Mouse (Mus musculus) cerebellum, adult 11-12 months (tissue): Measurements from ENCODE around the gene Magi3.

Experiments
- DNase-seq: peaks from one replicate; pipeline ENCODE4 v3.0.0; 2022

Magi3 gene

GRCm38 (mm10) chr3:104220295-104220965 is at the start of gene Magi3:
TSS of gene Magi3 (minus strand) at chr3:104220374.
- peak; percentile 97 for DNase-seq

DNA sequence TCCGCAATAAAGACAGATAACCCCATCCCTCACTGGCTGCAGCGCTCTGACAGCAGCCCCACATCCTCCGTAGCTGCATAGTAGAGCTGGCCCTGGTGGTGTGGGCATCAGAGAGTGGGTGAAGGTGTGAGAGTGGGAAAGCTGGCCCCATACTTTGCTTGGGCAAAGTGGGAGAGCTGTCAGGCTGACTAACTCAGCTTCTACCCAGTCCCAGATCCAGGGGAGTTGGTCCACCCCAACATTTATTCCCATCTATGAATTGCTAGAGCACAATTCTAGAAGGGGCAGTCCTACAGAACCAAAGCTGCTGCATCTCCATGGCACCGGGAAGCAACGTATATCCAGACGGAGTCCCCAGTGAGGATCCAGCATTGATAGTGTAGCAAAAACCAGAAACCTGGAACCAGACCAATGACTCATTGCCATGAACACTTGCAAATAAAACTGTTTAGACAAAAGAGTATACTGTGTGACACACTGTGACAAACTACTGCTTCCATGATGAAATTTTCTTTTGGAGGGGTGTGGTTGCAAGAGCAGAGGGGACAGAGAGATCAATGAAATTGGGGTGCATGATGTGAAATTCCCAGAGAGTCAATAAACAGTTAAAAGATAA is 44.5 kb upstream of the Magi3 start:
- no peak for DNase-seq

DNA sequence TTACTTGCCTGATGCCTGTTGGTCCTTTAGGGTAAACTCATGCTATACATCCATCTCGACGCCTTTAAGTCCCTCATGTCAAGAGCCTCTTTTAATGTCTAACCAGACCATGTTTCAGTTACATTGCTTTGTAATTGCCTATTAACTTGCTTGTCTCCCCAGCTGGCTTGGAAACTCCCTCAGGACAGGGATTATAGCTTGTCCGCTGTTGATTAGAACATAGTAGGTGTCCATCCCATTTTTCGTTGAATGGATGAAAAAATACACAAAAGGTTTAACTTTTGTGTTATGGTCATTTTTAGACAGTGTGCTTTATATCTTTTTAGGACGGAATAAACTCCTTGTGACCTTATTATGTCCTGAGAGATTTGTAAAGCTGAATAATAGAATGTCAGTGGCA is 40.0 kb upstream of the Magi3 start:
- no peak for DNase-seq

- DNase-seq, result no peak
Measured at GRCm38 (mm10) chr3:104259168-104259567, 39.0 kb upstream of the Magi3 start.

DNA sequence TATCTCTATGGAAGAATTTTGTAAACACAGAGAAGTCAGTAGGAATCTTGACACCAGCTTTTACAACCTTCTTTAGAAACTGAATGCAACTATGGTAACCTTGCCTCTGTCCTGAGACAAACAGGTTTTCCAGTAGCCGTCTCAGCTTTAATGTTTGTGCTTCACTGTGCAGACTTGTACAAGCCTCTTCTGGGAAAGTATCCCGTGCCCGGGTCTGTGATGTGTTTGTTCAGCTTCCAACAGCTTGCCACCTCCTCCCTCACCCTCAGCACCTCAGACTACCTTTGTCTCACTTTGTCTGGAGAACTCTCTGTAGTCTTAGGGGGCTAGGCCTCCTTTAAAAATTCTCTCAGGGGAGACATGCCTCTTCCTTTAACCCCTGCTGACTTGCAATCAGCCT is 36.9 kb upstream of the Magi3 start:
- DNase-seq, result no peak

DNA sequence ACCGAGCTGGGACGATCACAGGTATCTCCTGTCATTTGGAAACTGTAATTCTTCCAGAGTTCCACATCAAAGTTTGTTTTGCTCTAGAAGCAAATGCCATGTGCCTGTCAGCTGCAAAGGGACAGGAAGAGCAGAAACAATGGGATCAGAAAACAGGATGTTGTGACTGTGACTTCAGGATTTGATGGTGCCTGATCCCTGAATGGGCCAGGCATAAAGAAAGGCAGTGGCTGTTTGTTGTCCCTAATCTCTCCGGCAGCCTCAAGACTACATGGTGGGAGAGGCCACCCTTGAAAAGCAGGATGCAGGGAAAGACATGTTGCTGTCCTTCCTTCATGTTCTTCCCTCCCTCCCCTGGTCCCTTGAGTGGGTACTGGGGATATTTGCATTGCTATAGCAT is 33.6 kb upstream of the Magi3 start:
- no peak for DNase-seq

- no peak for DNase-seq
Measured at GRCm38 (mm10) chr3:104247850-104248249, 27.7 kb upstream of the Magi3 start.

GRCm38 (mm10) chr3:104247057-104247456 is 26.9 kb upstream of the Magi3 start:
- DNase-seq, result no peak

GRCm38 (mm10) chr3:104244373-104244772 is 24.2 kb upstream of the Magi3 start:
- no peak for DNase-seq

GRCm38 (mm10) chr3:104243972-104244371 is 23.8 kb upstream of the Magi3 start:
- no peak for DNase-seq

DNA sequence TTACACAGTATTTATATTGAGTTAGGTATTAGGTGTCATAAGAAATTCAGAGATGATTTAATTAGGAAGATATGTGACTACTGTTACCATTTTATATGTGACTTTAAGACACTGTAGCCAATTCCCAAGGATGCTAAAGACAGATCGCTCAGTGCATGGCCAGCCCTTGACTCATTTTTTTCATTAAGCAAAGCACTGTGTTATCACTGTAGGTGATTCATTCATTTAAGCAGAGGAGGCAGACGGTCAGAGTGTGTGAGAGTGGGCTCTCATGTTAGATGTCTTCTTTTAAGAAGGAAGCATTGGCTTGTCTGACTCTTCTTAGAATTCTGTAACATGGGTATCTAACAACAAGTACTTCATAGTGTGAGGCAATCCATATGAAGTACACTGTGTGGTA is 19.6 kb upstream of the Magi3 start:
- no peak for DNase-seq

DNA sequence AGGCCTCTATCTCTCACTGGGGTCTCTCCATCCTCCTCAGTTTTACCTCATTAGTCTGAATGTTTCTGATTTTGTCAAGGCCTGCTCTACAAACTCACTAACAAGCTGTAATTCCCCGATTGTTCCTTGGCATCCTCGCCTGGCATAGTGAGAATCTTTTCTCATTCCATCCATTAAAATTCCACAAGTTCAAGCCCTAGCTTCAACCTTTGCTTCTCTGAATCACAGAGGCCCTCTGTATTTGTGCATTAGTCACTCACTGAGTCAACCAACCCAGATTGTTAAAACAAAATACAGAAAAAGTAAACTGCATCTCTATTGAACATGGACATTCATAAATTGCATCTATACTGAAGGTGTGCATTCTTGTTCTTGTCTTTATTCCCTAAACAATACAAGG is 19.2 kb upstream of the Magi3 start:
- no peak for DNase-seq

DNA sequence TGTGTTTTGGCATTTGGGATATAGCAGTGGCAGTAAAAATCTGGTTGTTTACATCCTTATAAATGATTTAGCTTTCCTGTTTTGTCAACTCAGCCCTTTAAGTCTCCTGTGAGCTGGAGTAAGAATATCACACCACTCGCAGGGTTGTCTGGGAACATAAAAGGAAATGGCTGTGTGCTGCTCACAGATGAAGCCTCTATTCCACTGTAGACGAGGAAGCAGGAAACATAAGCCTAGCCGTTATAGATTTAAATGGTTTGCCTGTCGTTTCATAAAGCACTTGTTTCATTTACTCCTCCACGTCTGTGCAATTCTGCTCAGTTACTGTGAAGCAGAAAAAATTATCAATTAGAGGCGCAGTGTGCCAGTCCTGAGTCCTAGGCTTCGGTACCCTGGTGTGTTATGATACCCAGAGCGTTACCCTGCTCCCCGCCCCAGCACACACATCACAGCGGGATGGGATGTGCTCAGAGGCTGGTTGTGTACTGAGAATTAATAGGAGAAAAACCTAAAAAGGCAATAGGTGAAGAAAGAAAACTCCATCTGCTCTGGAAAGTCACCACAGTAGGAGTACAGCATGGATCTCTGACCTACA is 17.8 kb upstream of the Magi3 start:
- no peak for DNase-seq

GRCm38 (mm10) chr3:104236029-104236428 is 15.9 kb upstream of the Magi3 start:
- DNase-seq, result no peak

DNA sequence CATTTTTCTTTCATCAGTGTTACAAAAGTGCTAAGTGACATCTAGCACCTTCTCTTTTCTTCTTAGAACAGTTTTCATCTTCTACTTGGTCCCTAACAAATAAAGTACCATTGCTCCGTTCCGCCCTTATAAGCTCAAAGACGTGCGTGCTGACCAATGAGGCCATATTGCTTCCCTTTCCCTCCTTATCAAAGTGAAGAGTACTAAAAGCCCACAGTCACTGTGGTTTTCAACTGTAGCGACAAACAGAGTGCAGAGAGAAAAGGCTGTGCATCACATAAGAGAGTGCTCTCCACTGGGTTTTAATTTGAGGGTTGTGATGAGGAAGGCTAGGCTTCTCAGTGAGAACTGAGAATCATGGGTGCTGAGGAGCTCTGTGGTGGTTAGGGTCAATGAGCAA is 14.9 kb upstream of the Magi3 start:
- no peak for DNase-seq

DNA sequence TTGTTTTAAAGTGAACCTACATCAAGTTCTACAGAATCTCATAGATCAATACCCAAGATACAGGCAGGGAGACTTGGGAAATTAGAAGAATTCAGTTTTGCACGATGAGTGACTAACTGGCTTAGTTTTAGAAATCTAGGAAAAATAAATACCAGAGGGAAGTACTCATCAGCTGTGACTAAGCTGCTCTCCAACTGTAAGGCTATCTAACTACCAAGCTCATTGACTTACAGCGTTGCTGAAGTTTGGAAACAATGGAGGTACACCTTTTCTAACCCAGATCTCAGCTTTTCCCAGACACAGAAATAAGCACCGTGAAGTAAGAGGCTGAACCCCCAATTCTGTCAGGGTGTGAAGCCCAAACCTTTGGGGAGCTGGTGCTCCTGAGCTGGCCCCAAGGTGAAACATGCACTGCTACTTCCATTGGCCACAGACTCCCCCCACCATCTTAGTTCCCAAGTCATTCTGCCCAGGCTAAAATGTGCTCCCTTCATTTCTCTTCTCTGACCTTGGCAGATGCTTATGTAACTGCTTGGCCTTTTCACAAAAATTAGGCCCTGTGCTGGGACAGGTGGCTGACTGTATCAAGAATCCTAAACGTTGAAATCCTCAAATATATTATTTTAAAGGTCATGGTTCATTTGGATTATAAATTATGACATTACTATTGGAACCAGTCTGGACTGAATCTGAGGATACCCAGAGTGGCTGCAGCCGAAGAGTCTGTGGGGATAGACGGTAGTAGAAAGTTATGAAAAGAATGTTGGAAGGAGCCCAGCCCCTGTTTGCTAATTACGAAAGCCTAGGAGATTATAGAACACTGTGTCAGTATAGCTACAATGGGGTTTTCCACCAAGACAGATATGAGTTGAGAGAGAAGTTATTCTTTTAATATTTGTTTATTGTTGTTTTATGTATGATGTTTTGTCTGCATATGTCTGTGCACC is 13.5 kb upstream of the Magi3 start:
- DNase-seq, result no peak

DNA sequence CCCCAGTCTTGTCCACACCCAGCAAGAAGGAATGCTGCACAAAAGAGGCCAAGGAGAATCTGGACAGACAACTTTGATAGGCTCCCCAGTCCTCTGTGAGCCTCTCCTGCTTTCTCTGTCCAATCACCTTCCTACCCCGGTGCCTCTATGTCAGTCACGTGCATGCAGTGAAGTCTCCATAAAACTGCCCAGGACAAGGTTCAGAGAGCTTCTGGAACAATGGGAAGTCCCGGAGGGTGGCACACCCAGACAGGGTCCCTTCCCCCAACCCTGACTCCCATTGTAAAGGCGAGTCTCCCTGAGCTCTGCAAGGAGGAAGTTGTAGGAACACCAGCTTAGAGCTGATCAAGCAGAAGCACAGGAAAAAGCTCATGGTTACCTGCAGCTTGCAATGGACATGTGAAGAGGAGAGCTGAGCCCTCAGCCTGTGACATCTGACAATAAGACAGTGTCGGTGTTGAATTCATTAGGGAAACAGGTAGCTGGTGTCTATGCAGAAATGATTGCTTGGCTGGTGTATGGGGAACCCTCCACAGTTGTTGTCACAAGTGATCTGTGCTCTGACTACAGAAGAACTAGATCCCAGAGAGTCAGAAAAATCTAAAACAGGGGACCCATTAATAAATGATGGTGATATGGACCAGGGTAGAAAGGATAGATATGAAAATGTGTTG is 7.4 kb upstream of the Magi3 start:
- no peak for DNase-seq

- no peak for DNase-seq
Measured at GRCm38 (mm10) chr3:104226731-104227130, 6.6 kb upstream of the Magi3 start.

GRCm38 (mm10) chr3:104221156-104221555 is 982 bp upstream of the Magi3 start:
- DNase-seq, result no peak

GRCm38 (mm10) chr3:104219531-104220294 is 461 bp downstream of the Magi3 start:
- DNase-seq, result peak; percentile 72

- peak; percentile 9 for DNase-seq
Measured at GRCm38 (mm10) chr3:104218926-104219325, 1.2 kb downstream of the Magi3 start.

GRCm38 (mm10) chr3:104189823-104190222 is 30.4 kb downstream of the Magi3 start:
- DNase-seq, result no peak
